Mouse (Mus musculus): ENCODE measurements around the gene Slit2. TPM values are rescaled to one million over a fixed set of nuclear protein-coding genes. Genes with fewer than 3 reads are reported as not detected.

The Slit2 gene
- polyA plus RNA-seq, 1 experiment from 2014 or later, result 36.9 TPM

DNA sequence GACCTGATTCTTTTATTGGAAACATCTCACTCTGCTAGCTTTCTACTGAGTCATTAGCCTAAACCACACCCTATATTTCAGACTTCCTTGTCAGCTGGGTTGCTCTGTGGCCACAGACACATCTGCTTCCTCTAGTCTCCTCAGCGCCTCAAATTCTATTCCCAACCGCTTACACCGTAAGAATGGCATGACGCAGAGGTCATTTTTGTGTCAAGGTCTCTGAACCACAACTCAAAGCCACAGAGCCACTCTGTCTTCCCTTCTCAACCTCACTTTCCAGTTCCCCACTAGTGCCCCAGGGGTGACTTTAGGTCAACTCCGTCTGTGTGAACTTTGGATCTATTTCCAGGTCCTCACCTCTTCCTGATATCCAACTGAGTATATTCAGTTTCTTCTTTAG is 348.5 kb downstream of the Slit2 start:
- no peaks in the 10 kb centered on the region for H3K9me3 ChIP-seq (ENCODE audit: control insufficient read depth, low read length)
- H3K27ac ChIP-seq (ENCODE audit: low read length), result no peak overlapping the region
- 50% methylated on average over 5 of the region's 5 CpGs for WGBS
- no peak overlapping the region for H3K4me2 ChIP-seq (ENCODE audit: low read depth, low read length)
- H3K4me1 ChIP-seq (replicated peaks; ENCODE audit: control insufficient read depth, insufficient read depth, low read length), result no peaks in the 10 kb centered on the region; the same call in 1 of the 2 replicates
- 0 out of 2 replicates have a peak, but pooled peaks have one; percentile 31 for ATAC-seq (ENCODE audit: low read depth)
- H3K27me3 ChIP-seq (ENCODE audit: control insufficient read depth, insufficient read depth, low read depth, low read length), result no peaks in the 10 kb centered on the region
- H3K36me3 ChIP-seq (ENCODE audit: control insufficient read depth, insufficient read depth, low read length), result no peaks in the 10 kb centered on the region
- H3K4me3 ChIP-seq (ENCODE audit: low read length), result no peak overlapping the region
- no peak overlapping the region for H3K9ac ChIP-seq (ENCODE audit: low read length)

GRCm38 (mm10) chr5:48333407-48333806 is 350.5 kb downstream of the Slit2 start:
- Histone ChIP-seq H3K4me3 (ENCODE audit: low read length) (no peak overlapping the region), H3K4me2 (ENCODE audit: low read depth, low read length) (no peak overlapping the region), H3K9me3 (ENCODE audit: control insufficient read depth, low read length) (no peaks in the 10 kb centered on the region), H3K9ac (ENCODE audit: low read length) (no peak overlapping the region), H3K27me3 (ENCODE audit: control insufficient read depth, insufficient read depth, low read depth, low read length) (no peaks in the 10 kb centered on the region), H3K4me1 (replicated peaks; ENCODE audit: control insufficient read depth, insufficient read depth, low read length) (no peaks in the 10 kb centered on the region; the same call in 1 of the 2 replicates), H3K27ac (ENCODE audit: low read length) (no peak overlapping the region), H3K36me3 (ENCODE audit: control insufficient read depth, insufficient read depth, low read length) (no peaks in the 10 kb centered on the region)
- no peak for ATAC-seq (ENCODE audit: low read depth)
- 79% methylated on average over 3 of the region's 3 CpGs for WGBS

DNA sequence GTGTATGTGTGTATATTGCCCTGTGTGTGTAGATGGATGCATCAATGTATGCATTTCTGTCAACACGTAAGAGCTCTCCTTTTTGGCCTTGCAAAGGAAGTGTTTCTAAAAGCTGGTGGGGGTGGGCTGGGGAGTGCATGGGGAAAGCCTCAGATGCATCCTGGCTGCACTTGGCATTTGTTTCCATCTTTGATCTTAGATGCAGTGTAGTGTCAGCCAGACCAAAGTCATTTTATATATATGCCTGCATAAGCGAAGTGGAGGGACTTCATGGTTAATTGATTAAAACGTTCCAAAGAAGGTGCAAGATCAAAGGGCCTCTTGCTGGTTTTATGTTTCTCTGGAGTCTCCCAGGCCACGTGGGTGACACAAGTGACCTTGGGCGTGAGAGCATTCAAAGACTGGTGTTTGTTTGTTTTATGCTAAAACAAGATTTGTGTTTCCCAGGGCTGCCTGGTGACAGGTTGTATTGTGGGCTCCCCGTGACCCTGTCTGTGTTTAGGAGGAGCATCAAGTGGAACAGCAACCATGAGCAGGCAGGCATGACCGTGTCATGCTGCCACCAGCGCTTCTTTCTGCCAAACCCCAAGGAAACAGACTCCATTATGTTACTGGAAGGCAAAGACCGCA is 351.1 kb downstream of the Slit2 start:
- ATAC-seq (ENCODE audit: low read depth), result no peak
- WGBS, result 34% methylated on average over 9 of the region's 9 CpGs

GRCm38 (mm10) chr5:48340808-48341433 is 358.0 kb downstream of the Slit2 start:
- Histone ChIP-seq H3K9ac (ENCODE audit: low read length) (no peak overlapping the region), H3K4me2 (ENCODE audit: low read depth, low read length) (no peak overlapping the region), H3K4me1 (replicated peaks; ENCODE audit: control insufficient read depth, insufficient read depth, low read length) (no peaks in the 10 kb centered on the region), H3K27me3 (ENCODE audit: control insufficient read depth, insufficient read depth, low read depth, low read length) (no peaks in the 10 kb centered on the region), H3K27ac (ENCODE audit: low read length) (no peak overlapping the region), H3K36me3 (ENCODE audit: control insufficient read depth, insufficient read depth, low read length) (no peaks in the 10 kb centered on the region), H3K4me3 (ENCODE audit: low read length) (no peak overlapping the region), H3K9me3 (ENCODE audit: control insufficient read depth, low read length) (no peaks in the 10 kb centered on the region)
- no peak for ATAC-seq (ENCODE audit: low read depth)
- WGBS, result 48% methylated on average over 7 of the region's 7 CpGs

More for the DNA sequence above, 351.1 kb downstream of the Slit2 start:
- H3K27me3 ChIP-seq (ENCODE audit: control insufficient read depth, insufficient read depth, low read depth, low read length), result no peaks in the 10 kb centered on the region
- H3K9me3 ChIP-seq (ENCODE audit: control insufficient read depth, low read length), result no peaks in the 10 kb centered on the region
- H3K27ac ChIP-seq (ENCODE audit: low read length), result no peak overlapping the region
- H3K4me2 ChIP-seq (ENCODE audit: low read depth, low read length), result no peak overlapping the region
- no peaks in the 10 kb centered on the region; the same call in 1 of the 2 replicates for H3K4me1 ChIP-seq (replicated peaks; ENCODE audit: control insufficient read depth, insufficient read depth, low read length)
- no peak overlapping the region for H3K9ac ChIP-seq (ENCODE audit: low read length)
- no peak overlapping the region for H3K4me3 ChIP-seq (ENCODE audit: low read length)
- no peaks in the 10 kb centered on the region for H3K36me3 ChIP-seq (ENCODE audit: control insufficient read depth, insufficient read depth, low read length)

GRCm38 (mm10) chr5:48345095-48345982 is 362.4 kb downstream of the Slit2 start:
- 22% methylated on average over 5 of the region's 5 CpGs for WGBS
- H3K36me3 ChIP-seq (ENCODE audit: control insufficient read depth, insufficient read depth, low read length), result no peaks in the 10 kb centered on the region
- H3K4me3 ChIP-seq (ENCODE audit: low read length), result no peak overlapping the region
- no peaks in the 10 kb centered on the region for H3K4me1 ChIP-seq (replicated peaks; ENCODE audit: control insufficient read depth, insufficient read depth, low read length)
- H3K4me2 ChIP-seq (ENCODE audit: low read depth, low read length), result no peak overlapping the region
- H3K27ac ChIP-seq (ENCODE audit: low read length), result peak overlapping the region; percentile 63
- H3K9me3 ChIP-seq (ENCODE audit: control insufficient read depth, low read length), result no peaks in the 10 kb centered on the region
- no peak overlapping the region for H3K9ac ChIP-seq (ENCODE audit: low read length)
- H3K27me3 ChIP-seq (ENCODE audit: control insufficient read depth, insufficient read depth, low read depth, low read length), result no peaks in the 10 kb centered on the region
- ATAC-seq (ENCODE audit: low read depth), result peak; percentile 81

GRCm38 (mm10) chr5:48345983-48346648 is 363.2 kb downstream of the Slit2 start:
- WGBS, result 94% methylated on average over 2 of the region's 2 CpGs
- Histone ChIP-seq H3K4me1 (replicated peaks; ENCODE audit: control insufficient read depth, insufficient read depth, low read length) (no peaks in the 10 kb centered on the region), H3K27ac (ENCODE audit: low read length) (no peak overlapping the region), H3K4me2 (ENCODE audit: low read depth, low read length) (no peak overlapping the region), H3K9ac (ENCODE audit: low read length) (no peak overlapping the region), H3K4me3 (ENCODE audit: low read length) (no peak overlapping the region), H3K36me3 (ENCODE audit: control insufficient read depth, insufficient read depth, low read length) (no peaks in the 10 kb centered on the region), H3K27me3 (ENCODE audit: control insufficient read depth, insufficient read depth, low read depth, low read length) (no peaks in the 10 kb centered on the region), H3K9me3 (ENCODE audit: control insufficient read depth, low read length) (no peaks in the 10 kb centered on the region)
- ATAC-seq (ENCODE audit: low read depth), result no peak

DNA sequence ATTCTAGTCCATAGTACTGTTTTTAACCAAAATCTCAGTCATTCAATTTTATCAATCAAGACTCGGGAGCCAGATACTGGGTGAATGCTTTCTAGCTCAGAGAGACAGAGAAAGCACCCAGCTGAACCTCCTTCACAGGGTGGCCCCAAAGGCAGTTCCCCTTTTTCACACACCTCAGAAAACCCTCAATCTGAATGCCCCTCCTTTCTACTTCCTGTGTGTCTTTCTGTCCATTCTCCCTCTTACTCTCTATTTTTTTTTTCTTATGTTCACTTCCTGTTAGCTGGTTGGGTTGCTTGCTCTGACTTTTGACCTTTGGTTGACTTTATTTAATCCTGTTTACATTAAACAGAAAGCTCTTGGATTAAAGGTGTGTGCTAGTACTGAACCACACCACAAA is 366.4 kb downstream of the Slit2 start:
- Histone ChIP-seq H3K4me2 (ENCODE audit: low read depth, low read length) (no peak overlapping the region), H3K36me3 (ENCODE audit: control insufficient read depth, insufficient read depth, low read length) (no peaks in the 10 kb centered on the region), H3K27ac (ENCODE audit: low read length) (no peak overlapping the region), H3K4me3 (ENCODE audit: low read length) (no peak overlapping the region), H3K4me1 (replicated peaks; ENCODE audit: control insufficient read depth, insufficient read depth, low read length) (no peaks in the 10 kb centered on the region), H3K27me3 (ENCODE audit: control insufficient read depth, insufficient read depth, low read depth, low read length) (no peaks in the 10 kb centered on the region), H3K9ac (ENCODE audit: low read length) (no peak overlapping the region), H3K9me3 (ENCODE audit: control insufficient read depth, low read length) (no peaks in the 10 kb centered on the region)
- 68% methylated on average over 1 of the region's 1 CpGs for WGBS
- no peak for ATAC-seq (ENCODE audit: low read depth)

Measured in lung, embryonic 16.5 days (tissue).